Mouse (Mus musculus) inflammation-experienced regulatory T-cells, adult 6 months (primary cell): ENCODE measurements at regions not wholly inside any gene's neighbourhood (a gene's known extent, or its start where the extent isn't known, plus 50 kb on each side); places are given as distances from the start of the nearest gene placed in this dataset.

Source experiments
- ATAC-seq: one replicate; pipeline ENCODE4 v1.8.0; 2017

GRCm38 (mm10) chr8:35935034-35935433 is 169.4 kb downstream of the Gm19410 start:
- no peak for ATAC-seq

- no peak for ATAC-seq
Measured at GRCm38 (mm10) chr8:35939199-35939598, 173.6 kb downstream of the Gm19410 start.

GRCm38 (mm10) chr8:35942515-35942914 is 176.9 kb downstream of the Gm19410 start:
- no peak for ATAC-seq

GRCm38 (mm10) chr8:35943686-35944085 is 178.1 kb downstream of the Gm19410 start:
- ATAC-seq = no peak

GRCm38 (mm10) chr8:35944461-35944860 is 178.9 kb downstream of the Gm19410 start:
- no peak for ATAC-seq

- no peak for ATAC-seq
Measured at GRCm38 (mm10) chr8:35946539-35946940, 180.9 kb downstream of the Gm19410 start.

GRCm38 (mm10) chr8:35948146-35948545 is 182.6 kb downstream of the Gm19410 start:
- ATAC-seq = no peak

GRCm38 (mm10) chr8:35948751-35949183 is 183.2 kb downstream of the Gm19410 start:
- no peak for ATAC-seq

- no peak for ATAC-seq
Measured at GRCm38 (mm10) chr8:35955506-35955905, 189.9 kb downstream of the Gm19410 start.

GRCm38 (mm10) chr8:35956319-35956718 is 190.7 kb downstream of the Gm19410 start:
- ATAC-seq = no peak

- no peak for ATAC-seq
Measured at GRCm38 (mm10) chr8:35959201-35959600, 193.6 kb downstream of the Gm19410 start.

- no peak for ATAC-seq
Measured at GRCm38 (mm10) chr8:35960867-35961614, 195.5 kb downstream of the Gm19410 start.

- ATAC-seq = no peak
Measured at GRCm38 (mm10) chr8:35961615-35962220, 196.1 kb downstream of the Gm19410 start.

- no peak for ATAC-seq
Measured at GRCm38 (mm10) chr8:35964932-35965331, 199.3 kb downstream of the Gm19410 start.

GRCm38 (mm10) chr8:35968341-35968740 is 202.8 kb downstream of the Gm19410 start:
- ATAC-seq = no peak

- ATAC-seq = no peak
Measured at GRCm38 (mm10) chr8:35971082-35971481, 205.5 kb downstream of the Gm19410 start.

GRCm38 (mm10) chr8:35974323-35975029 is 208.9 kb downstream of the Gm19410 start:
- ATAC-seq = no peak

- no peak for ATAC-seq
Measured at GRCm38 (mm10) chr8:35979638-35980255, 214.2 kb downstream of the Gm19410 start.

GRCm38 (mm10) chr8:35983083-35983482 is 217.5 kb downstream of the Gm19410 start:
- no peak for ATAC-seq

- no peak for ATAC-seq
Measured at GRCm38 (mm10) chr8:35985152-35985689, 219.6 kb downstream of the Gm19410 start.

- ATAC-seq = no peak
Measured at GRCm38 (mm10) chr8:35987327-35987726, 221.7 kb downstream of the Gm19410 start.

GRCm38 (mm10) chr8:35991013-35991412 is 225.4 kb downstream of the Gm19410 start:
- ATAC-seq = no peak
